Mouse (Mus musculus): ENCODE measurements around the gene Sox6.

DNA sequence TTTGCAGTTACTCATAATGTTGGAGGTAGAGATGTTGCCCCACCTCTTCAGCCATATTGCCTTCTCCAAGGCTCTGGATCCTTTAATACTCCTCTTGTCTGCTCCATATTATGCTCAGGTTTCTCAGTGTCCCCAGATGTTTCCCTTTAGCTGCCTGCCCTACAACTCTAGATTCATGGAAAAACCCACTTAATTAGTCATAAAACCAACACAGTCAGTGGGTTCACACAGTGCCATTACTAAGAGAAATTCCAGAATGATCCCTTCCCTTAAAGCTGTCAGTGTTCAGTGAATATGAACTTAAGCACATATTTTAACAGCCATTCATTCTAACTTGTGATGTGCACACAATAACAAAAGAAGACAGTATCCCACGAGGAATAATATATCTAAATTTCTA, 101.7 kb downstream of the Sox6 start:
- TF ChIP-seq CTCF (IDR thresholded peaks at IDR 0.05; ENCODE audit: insufficient read depth, low read length) (no peak), POLR2A (IDR thresholded peaks at IDR 0.05; ENCODE audit: borderline replicate concordance, extremely low read depth, low read depth, low read length) (no peak)

Measured in lung, adult 2 months (tissue).